Mouse (Mus musculus) mouse embryonic stem cell (cell line): ENCODE data around the gene Rnf38.

ENCODE experiments used
- in situ Hi-C, 2 experiments: fragments of 300-500 bp; cut with MboI; formaldehyde crosslinking; loops; 1 replicate in 1 of 2; 3 replicates in 1 of 2; pipeline ENCODE4 v1.14.3; 2019 to 2020; ENCODE audit warnings: low sequenced_read_pairs in 2 of 2, low pct_unique_long_range_greater_than_20kb in 1 of 2, mixed read lengths in 1 of 2; ENCODE audit not compliant: unreplicated experiment in 1 of 2

Gene Rnf38

GRCm38 (mm10) chr4:44232771-44233712 lies 547 bp downstream of the Rnf38 start:
- in situ Hi-C loops, result no loop called here

- in situ Hi-C loops, result no loop called here
These were observed 8.5 kb downstream of the Rnf38 start for GRCm38 (mm10) chr4:44225128-44225527.

DNA sequence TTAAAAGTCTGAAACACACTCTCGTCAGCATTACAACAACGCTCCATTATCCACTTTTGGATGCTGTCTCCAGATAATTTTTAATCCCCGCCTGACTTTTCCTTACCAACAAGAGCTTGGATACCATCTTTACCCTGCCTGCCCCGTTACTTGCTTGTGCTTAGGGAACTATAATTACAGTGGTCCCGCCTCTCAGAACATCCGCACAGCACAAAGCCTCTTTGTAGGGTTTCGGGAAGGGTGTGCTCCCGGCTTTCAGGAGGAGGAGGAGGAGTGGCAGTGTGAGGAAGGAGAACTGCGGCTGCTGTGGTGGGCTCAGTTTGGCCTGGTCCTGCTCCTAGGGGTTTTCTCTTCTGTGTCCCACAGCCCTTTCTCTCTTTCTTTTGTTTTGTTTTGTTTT lies 9.4 kb downstream of the Rnf38 start:
- in situ Hi-C loops, result no loop called here

GRCm38 (mm10) chr4:44223444-44223843 lies 10.1 kb downstream of the Rnf38 start:
- in situ Hi-C loops, result no loop called here

DNA sequence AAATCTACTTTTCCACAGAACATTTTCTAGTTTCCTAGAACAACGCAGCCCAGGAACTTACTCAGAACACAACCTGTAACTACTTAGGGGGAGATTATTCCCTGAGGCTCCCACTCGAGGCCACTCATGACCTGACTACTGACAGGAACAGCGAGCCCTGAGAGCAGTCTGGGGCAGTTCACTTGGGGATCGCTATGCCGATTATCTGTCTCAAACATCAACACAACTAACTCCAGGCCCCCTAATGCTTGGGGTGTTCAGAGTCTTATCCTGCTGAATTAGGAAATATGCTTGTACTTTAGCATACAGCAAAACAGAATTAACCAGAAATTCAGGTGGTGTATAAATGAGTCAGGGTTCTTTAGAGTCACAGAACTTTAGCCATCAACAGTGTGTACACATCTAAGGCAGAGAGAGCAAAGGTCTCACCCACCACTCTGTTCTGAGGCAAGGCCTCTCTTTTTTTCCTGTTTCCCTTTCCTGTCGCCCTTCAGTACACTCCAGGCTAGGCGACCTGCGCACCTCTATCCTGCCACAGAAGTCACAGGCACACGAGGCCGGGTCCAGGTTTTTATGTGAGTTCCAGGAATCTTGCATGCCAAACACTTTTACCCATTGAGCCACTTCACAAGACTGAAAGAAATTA lies 16.7 kb downstream of the Rnf38 start:
- in situ Hi-C loops, result no loop called here

GRCm38 (mm10) chr4:44199968-44200367 lies 33.6 kb downstream of the Rnf38 start:
- in situ Hi-C loops, result no loop called here

DNA sequence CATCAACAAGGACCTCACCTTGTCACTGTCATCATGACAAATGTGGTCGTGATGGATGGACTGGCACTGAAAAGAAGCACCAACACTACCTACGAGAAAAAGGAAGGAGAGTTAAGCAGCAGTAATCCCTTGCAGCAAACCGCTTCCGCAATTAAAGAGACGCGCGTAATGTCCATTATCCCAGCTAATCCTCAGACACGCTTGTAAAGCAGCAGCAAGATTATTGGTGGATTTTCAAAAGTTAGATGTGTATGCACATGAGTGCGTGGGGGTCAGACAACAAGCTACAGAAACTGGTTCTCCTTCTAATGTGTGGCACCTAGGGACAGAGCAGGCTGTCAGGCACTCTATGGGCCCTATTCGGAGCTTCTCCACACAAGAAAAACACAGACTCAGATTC lies 46.2 kb downstream of the Rnf38 start:
- in situ Hi-C loops, result no loop called here

GRCm38 (mm10) chr4:44183862-44184261 lies 49.7 kb downstream of the Rnf38 start:
- in situ Hi-C loops, result no loop called here

GRCm38 (mm10) chr4:44179748-44180147 lies 53.8 kb downstream of the Rnf38 start:
- in situ Hi-C loops, result loop anchor here in 1 of 2 experiments (5.0 kb wide), 1 partner anchor 113 kb away; no protein-coding TSS in a partner anchor

DNA sequence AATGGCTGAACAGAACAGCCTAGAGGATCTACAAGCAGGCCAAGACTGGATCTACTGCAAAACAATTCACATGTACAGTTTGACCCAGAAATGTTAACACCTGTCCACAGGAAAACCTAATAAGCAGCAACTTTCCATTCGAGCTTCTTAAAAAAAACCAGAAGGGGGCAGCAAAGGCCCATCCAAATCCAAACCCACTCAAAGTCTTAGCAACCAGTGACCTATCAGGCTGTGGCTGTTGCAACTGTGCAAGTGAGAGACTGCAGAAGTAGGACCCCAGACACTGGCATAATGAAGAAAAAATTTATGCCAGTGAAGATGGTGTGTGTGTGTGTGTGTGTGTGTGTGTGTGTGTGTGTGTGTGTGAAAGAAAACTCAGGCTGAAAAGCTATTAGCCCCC lies 60.4 kb downstream of the Rnf38 start:
- in situ Hi-C loops, result loop anchor here in 1 of 2 experiments (5.0 kb wide), 1 partner anchor 119 kb away; no protein-coding TSS in a partner anchor

DNA sequence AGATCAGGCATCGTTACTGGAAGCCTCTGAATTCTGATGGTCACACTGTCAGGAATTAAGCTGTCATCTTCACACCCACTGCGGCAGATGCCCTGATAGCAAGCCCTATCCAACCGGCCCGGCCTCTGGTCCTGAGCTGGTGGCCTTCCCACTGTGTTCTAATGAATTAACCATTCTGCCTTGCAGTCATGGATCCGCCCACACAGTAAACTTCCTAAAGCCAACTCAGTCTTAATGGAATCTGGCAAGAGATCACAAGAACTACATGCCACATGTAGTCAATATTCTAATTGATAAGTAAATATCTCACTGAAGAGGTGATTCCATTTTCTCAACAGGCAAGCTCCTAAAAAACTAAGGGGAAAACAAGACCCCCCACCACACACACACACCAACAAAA lies 60.9 kb downstream of the Rnf38 start:
- in situ Hi-C loops, result loop anchor here in 1 of 2 experiments (5.0 kb wide), 1 partner anchor 120 kb away; no protein-coding TSS in a partner anchor

DNA sequence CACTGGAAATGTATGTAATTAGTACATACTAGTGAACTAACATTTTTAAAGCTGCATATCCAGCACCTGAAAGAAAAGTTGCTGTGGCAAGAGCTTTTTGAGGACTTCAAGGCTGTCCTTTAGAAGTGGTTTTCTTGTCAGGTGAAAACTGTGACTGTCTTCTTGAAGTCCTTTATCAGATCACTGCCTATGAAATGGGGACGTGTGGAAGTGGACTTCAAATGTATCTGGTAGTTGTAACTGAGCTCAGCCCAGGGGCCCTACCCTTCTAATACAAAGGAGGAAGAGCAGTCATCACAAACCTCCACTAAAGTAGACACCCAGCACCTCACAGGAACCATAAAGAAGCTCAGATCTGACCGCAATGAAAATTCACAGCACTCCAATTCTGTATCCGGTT lies 63.7 kb downstream of the Rnf38 start:
- in situ Hi-C loops, result loop anchor here in 1 of 2 experiments (5.0 kb wide), 1 partner anchor 122 kb away; no protein-coding TSS in a partner anchor

- in situ Hi-C loops, result no loop called here
These were observed 64.8 kb downstream of the Rnf38 start for GRCm38 (mm10) chr4:44168816-44169215.

- in situ Hi-C loops, result no loop called here
These were observed 65.3 kb downstream of the Rnf38 start for GRCm38 (mm10) chr4:44168231-44168647.

GRCm38 (mm10) chr4:44167397-44168121 lies 66.0 kb downstream of the Rnf38 start:
- in situ Hi-C loops, result no loop called here

DNA sequence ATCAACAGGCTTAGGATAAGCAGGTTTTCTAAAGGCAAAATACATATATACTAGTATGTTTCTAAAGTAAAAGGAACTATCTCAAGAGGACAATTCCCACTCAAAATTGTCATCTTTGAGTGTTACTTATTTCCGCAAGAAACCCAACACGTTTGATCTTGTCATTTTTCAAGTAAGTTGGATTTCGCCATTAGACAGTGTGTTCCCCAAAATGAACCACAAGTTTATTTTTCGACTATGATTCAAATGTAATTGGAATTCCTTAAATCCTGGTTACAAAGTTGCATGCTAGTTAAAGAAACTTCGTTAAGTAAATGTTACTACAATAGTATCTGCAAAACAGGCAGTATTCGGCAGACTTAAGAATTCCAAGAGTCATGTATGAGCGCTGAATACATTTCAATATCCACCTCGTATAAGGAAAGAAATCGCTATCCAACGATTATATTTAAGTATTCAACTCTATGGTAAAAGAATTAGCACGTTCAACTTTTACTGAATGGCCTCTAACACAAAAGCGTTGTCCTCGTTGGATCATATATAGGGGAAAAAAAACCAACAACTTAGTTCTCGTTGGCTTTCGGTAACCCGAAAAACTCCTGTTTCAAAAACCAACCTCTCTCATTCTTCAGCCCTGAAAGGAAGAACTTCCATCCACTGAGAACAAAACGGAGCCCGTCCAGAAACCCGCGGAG lies 66.7 kb downstream of the Rnf38 start:
- in situ Hi-C loops, result no loop called here

GRCm38 (mm10) chr4:44164621-44165020 lies 69.0 kb downstream of the Rnf38 start:
- in situ Hi-C loops, result no loop called here

GRCm38 (mm10) chr4:44163034-44163433 lies 70.6 kb downstream of the Rnf38 start:
- in situ Hi-C loops, result no loop called here
